Mouse (Mus musculus) midbrain, embryonic 15.5 days (tissue): ENCODE measurements around the gene Large1. TPM values are rescaled to one million over a fixed set of nuclear protein-coding genes. Genes with fewer than 3 reads are reported as not detected.
"Not testable (repeated sequence)": the region's sequence is repeated elsewhere in the genome, so short reads cannot be mapped to it uniquely, and the experiment has no call there.

Experiments used
- ATAC-seq: fragments of 200-750 bp; cut with Nextera tagmentation; replicated peaks from 2 replicates; pipeline ENCODE4 v1.8.0; 2017; ENCODE audit warnings: moderate TSS enrichment
- H3K27ac ChIP-seq: fragments of 300-500 bp; sonication (generic); 2 replicates; pipeline ENCODE4 v1.5.1; 2015; ENCODE audit warnings: mild to moderate bottlenecking, inconsistent platforms
- H3K27me3 ChIP-seq: fragments of 300-500 bp; sonication (generic); replicated peaks from 2 replicates; pipeline ENCODE4 v1.6.1; 2015; ENCODE audit warnings: inconsistent platforms
- H3K36me3 ChIP-seq: fragments of 300-500 bp; sonication (generic); replicated peaks from 2 replicates; pipeline ENCODE4 v1.6.1; 2015; ENCODE audit warnings: inconsistent platforms
- H3K4me1 ChIP-seq: fragments of 300-500 bp; sonication (generic); 2 replicates; pipeline ENCODE4 v1.6.1; 2015; ENCODE audit warnings: inconsistent platforms
- H3K4me2 ChIP-seq: fragments of 300-500 bp; sonication (generic); 2 replicates; pipeline ENCODE4 v1.6.1; 2015; ENCODE audit warnings: inconsistent platforms, mild to moderate bottlenecking, moderate library complexity
- H3K4me3 ChIP-seq: fragments of 300-500 bp; sonication (generic); 2 replicates; pipeline ENCODE4 v1.5.1; 2015; ENCODE audit warnings: mild to moderate bottlenecking, inconsistent platforms
- H3K9ac ChIP-seq: fragments of 300-500 bp; sonication (generic); 2 replicates; pipeline ENCODE4 v1.6.1; 2015; ENCODE audit warnings: mild to moderate bottlenecking, inconsistent platforms
- H3K9me3 ChIP-seq: fragments of 300-500 bp; sonication (generic); 2 replicates; pipeline ENCODE4 v1.6.1; 2016; ENCODE audit warnings: inconsistent platforms
- WGBS: fragments of 180-500 bp; shearing (Covaris S2); methylation state at CpG from one replicate; pipeline ENCODE4 v1.1.7; 2015; ENCODE audit warnings: mixed read lengths; 5-methylcytosine and 5-hydroxymethylcytosine counted together
- polyA plus RNA-seq: library from polyadenylated mRNA; unstranded; fragments of >200 nt; fragmentation: Nextera tagmentation; extraction: Ambion mirVana; gene quantifications from 2 replicates; pipeline ENCODE4 v1.2.1, GENCODE M21; 2015

Large1 gene
- polyA plus RNA-seq, 1 experiment from 2014 or later = 14.2 TPM

DNA sequence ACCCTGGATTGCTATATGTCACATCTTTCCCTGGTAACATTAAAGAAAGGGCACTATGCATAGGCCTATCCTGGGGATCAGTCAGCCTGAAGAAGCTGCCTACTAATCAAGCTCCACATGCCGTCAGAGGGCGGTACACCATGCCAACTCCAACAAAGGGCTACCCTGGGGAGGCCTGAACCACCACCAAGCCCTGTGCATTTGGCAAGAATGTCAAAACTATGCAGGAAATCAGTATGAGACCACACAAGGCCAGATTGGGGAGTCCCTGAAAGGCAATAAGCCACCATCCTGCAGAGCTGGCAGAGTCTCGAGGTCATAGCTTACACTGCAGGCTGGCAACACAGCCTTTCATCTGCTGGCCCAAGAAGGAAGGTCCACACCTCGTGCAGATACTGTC lies 28.7 kb downstream of the Large1 start:
- H3K9me3 ChIP-seq = no peaks in the 10 kb centered on the region
- 0 out of 2 replicates have a peak, but pooled peaks cover 4% of the 10 kb centered on the region for H3K4me1 ChIP-seq
- 72% methylated on average over 4 of the region's 4 CpGs for WGBS
- no peak overlapping the region for H3K27ac ChIP-seq
- H3K4me2 ChIP-seq = no peak overlapping the region
- H3K36me3 ChIP-seq = no peaks in the 10 kb centered on the region
- H3K27me3 ChIP-seq = no peaks in the 10 kb centered on the region
- no peak overlapping the region for H3K4me3 ChIP-seq
- H3K9ac ChIP-seq = no peak overlapping the region
- ATAC-seq = peak; percentile 38; the same call in 1 of the 2 replicates

DNA sequence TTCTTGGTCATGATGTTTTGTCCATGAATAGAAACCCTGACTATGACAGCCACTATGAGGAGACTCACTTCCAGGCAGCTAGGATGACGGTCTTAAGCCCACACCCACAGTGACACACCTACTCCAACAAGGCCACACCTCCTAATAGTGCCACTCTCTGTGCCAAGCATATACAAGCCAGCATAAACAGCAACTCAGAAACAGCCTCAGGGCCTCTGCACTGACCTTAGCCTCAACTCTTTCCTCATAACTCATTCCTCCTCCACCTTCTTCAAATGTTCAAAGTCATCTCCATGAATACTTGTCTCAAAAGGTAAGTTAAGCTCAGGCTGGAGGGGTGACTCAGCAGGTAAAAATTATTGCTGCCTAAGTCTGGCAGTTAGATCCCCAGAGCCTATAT lies 29.7 kb downstream of the Large1 start:
- H3K9me3 ChIP-seq = no peaks in the 10 kb centered on the region
- H3K9ac ChIP-seq = no peak overlapping the region
- H3K27me3 ChIP-seq = no peaks in the 10 kb centered on the region
- 0 out of 2 replicates have a peak, but pooled peaks cover 4% of the 10 kb centered on the region for H3K4me1 ChIP-seq
- ATAC-seq = no peak
- no peak overlapping the region for H3K4me3 ChIP-seq
- H3K4me2 ChIP-seq = no peak overlapping the region
- H3K27ac ChIP-seq = no peak overlapping the region
- H3K36me3 ChIP-seq = no peaks in the 10 kb centered on the region
- WGBS = 90% methylated on average over 1 of the region's 1 CpGs

DNA sequence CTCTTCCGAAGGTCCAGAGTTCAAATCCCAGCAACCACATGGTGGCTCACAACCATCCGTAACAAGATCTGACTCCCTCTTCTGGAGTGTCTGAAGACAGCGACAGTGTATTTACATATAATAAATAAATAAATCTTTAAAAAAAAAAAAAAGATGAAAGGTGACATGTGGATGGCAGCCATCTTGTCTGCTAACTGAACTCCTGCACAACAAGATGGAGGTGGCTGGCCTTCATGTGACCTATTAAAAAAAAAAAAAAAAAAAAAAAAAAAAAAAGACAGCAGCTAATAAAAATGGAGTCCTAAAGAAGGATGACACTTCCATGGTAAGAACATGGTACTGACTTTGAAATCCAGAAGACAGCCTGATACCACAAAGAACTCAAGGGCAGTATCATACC lies 33.8 kb downstream of the Large1 start:
- 0 out of 2 replicates have a peak, but pooled peaks have one; percentile 52 for ATAC-seq
- WGBS = 100% methylated on average over 1 of the region's 3 CpGs

DNA sequence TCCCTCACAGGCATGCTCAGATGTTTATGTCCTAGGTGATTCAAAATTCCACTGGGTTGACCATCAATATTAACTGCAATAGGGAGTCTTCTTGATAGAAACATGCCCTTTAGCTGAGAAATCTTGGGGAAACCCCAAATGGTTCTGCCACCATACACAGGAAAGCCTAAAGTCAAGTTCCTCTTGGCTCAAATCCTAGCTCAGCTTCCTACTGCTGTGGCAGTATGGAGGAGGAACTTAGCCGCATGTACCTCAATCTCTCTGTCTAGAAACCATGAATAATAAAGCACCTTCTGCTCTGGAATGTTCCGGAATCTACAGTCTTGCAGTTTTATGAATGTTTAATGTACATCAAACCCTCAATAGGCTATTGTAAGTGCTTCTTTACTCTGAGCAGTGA lies 39.4 kb downstream of the Large1 start:
- ATAC-seq = no peak
- Histone ChIP-seq H3K4me2 (no peak overlapping the region), H3K9me3 (no peaks in the 10 kb centered on the region), H3K4me3 (no peak overlapping the region), H3K36me3 (no peaks in the 10 kb centered on the region), H3K27me3 (no peaks in the 10 kb centered on the region), H3K27ac (no peak overlapping the region), H3K4me1 (no peaks in the 10 kb centered on the region), H3K9ac (no peak overlapping the region)
- 83% methylated on average over 2 of the region's 2 CpGs for WGBS

More for the DNA sequence above, 33.8 kb downstream of the Large1 start:
- not testable (repeated sequence) for H3K36me3 ChIP-seq, H3K4me1 ChIP-seq, H3K4me2 ChIP-seq, H3K27me3 ChIP-seq, H3K4me3 ChIP-seq, H3K27ac ChIP-seq, H3K9ac ChIP-seq, H3K9me3 ChIP-seq

DNA sequence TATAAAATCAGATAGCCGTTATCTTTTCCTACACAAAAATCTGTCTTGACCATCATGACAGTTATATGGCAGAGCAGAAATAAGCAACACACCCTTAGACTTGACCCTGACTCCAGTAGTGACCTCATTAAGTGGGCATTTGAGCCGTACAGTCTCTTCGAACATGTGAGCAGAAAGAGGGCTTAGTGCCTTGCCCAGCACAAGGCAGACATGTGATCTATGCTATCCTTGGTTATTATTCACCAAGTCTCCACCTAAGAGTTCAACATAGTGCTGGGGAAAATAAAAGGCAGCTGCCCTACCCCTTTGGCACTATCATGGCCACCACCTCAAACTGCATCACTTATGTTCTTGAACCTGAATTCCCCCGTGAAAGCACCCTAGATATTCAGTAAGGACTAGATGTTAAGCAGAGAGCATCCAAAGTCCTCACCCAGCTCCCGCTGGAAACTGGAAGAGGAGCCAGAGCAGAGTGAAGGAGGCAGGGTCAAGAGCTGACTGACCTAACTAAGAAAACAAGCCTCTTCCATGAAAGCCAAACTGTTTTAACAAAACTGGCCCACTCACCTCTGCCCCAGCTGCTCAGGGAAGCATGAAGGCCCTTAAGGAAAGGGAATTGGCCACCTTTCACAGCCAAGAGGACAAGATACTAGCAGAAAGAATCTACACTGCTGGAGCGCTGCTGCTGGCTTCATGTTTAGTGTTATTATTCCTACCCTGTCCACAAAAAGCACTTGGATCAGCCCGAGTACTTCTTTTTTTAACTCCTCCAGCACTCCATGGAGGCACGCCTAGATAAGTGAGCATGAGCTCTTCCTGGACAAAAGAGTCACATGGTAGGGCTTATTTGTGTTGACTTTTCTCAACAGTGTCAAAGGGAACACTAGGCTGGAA lies 40.4 kb downstream of the Large1 start:
- 77% methylated on average over 8 of the region's 8 CpGs for WGBS
- no peaks in the 10 kb centered on the region for H3K27me3 ChIP-seq
- H3K27ac ChIP-seq = no peak overlapping the region
- H3K9ac ChIP-seq = no peak overlapping the region
- no peaks in the 10 kb centered on the region for H3K4me1 ChIP-seq
- H3K4me2 ChIP-seq = no peak overlapping the region
- no peak overlapping the region for H3K4me3 ChIP-seq
- no peaks in the 10 kb centered on the region for H3K36me3 ChIP-seq
- no peak for ATAC-seq
- no peaks in the 10 kb centered on the region for H3K9me3 ChIP-seq

DNA sequence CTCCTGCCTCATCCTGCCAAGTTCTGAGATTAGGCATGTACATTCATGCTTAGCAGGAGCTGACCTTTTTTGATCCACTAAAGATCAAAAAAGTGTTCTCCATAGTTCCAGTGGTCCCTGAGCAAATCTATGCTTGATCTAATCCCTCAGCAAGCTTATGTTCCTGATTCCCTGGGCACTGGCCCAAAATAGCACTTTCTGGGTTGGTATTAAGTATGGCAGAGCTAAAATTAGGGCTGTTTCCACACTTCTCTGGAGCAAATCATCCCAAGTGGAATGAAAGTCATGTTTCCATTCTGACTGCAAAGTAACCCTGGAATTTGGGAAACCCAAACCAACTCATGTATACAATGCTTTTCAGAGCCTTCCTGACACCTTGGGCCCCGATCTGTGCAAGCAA lies 42.9 kb downstream of the Large1 start:
- WGBS = 100% methylated on average over 1 of the region's 1 CpGs
- ATAC-seq = no peak
- Histone ChIP-seq H3K4me1 (no peaks in the 10 kb centered on the region), H3K9me3 (no peaks in the 10 kb centered on the region), H3K27ac (no peak overlapping the region), H3K27me3 (no peaks in the 10 kb centered on the region), H3K36me3 (no peaks in the 10 kb centered on the region), H3K9ac (no peak overlapping the region), H3K4me2 (no peak overlapping the region), H3K4me3 (no peak overlapping the region)

DNA sequence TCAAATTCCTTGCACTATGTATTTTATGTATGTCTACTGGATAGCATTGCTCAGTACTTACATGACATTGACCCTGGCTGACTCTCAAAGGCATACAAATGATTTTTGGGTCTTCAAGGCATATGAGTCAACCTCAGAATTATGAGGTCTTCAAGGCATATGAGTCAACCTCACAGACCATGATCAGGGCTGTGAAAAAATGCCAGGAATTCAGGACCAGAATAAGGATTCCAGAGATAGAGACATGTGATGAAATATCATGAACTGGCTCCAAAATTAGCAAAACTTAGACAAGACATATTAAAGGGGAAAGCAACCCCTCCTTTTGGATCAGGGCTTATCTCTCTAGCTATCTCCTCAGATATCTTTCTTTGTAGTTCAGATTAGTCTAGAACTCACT lies 43.3 kb downstream of the Large1 start:
- Histone ChIP-seq H3K4me1 (no peaks in the 10 kb centered on the region), H3K4me2 (no peak overlapping the region), H3K9ac (no peak overlapping the region), H3K4me3 (no peak overlapping the region), H3K27me3 (no peaks in the 10 kb centered on the region), H3K36me3 (no peaks in the 10 kb centered on the region), H3K9me3 (no peaks in the 10 kb centered on the region), H3K27ac (no peak overlapping the region)
- no peak for ATAC-seq

DNA sequence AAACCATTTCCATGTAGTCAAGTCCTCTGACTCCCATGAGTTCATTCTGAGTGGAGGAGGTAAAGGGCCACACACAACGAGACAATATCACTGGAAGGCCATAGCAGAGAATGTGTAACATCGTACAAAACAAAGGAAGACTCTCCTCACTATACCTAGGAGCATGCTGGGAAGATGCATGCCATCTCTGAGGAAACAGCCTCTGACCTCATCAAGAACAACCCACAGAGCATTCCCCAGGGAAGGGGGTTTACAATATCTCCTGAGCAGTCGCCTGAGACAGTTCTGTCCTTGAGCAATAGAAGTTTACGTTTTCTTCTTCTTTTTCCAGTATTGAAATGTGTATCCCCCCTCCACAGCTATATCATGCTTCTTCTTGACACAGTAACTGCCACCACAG lies 49.4 kb downstream of the Large1 start:
- ATAC-seq = no peak
- WGBS = 77% methylated on average over 4 of the region's 4 CpGs
- Histone ChIP-seq H3K9me3 (no peaks in the 10 kb centered on the region), H3K9ac (no peak overlapping the region), H3K27me3 (no peaks in the 10 kb centered on the region), H3K4me3 (no peak overlapping the region), H3K27ac (no peak overlapping the region), H3K36me3 (no peaks in the 10 kb centered on the region), H3K4me2 (no peak overlapping the region), H3K4me1 (no peaks in the 10 kb centered on the region)

DNA sequence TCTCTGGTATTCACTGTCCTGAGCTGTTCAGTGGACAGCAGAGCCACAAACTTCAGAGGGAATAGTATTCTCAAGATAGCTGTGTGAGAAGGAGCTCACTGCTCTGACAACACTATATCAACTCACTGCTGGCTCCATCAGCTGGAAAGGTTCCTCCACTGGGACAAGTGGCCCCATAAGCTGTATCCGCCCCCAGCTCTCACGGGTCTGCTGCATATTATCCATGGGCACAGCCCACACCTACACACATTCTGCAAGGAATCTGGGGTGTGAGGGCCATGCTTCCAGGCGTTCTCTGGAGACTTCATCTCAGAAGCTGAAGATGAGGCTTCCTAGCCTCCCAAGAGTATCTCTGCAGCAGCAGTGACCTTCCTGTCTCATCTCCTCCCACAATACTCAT lies 50.4 kb downstream of the Large1 start:
- Histone ChIP-seq H3K9me3 (no peaks in the 10 kb centered on the region), H3K36me3 (no peaks in the 10 kb centered on the region), H3K4me3 (no peak overlapping the region), H3K4me1 (no peaks in the 10 kb centered on the region), H3K27me3 (no peaks in the 10 kb centered on the region), H3K9ac (no peak overlapping the region), H3K27ac (no peak overlapping the region), H3K4me2 (no peak overlapping the region)
- 80% methylated on average over 3 of the region's 3 CpGs for WGBS
- ATAC-seq = no peak

DNA sequence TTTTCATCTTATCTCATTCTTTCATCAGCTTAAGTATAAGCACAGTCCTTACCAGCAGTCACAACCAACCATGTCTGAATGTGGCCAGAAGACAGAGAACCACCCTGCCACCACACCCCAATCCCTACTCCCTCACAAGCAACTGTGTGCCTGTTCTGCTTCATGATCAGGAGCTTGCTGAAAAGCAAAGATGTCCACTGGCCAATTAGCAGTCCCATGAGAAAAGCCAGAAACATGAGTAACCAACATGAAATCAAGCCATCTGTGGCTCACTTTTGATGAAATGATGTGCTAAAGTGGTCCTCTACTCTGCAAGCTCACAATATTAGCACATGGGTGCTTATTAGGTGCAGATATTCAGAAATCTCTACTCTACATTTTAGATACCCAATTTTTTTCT lies 57.8 kb downstream of the Large1 start:
- no peaks in the 10 kb centered on the region for H3K4me1 ChIP-seq
- H3K9ac ChIP-seq = no peak overlapping the region
- no peak overlapping the region for H3K4me3 ChIP-seq
- H3K4me2 ChIP-seq = no peak overlapping the region
- no peaks in the 10 kb centered on the region for H3K27me3 ChIP-seq
- H3K9me3 ChIP-seq = no peaks in the 10 kb centered on the region
- no peaks in the 10 kb centered on the region for H3K36me3 ChIP-seq
- no peak overlapping the region for H3K27ac ChIP-seq
- no peak for ATAC-seq

DNA sequence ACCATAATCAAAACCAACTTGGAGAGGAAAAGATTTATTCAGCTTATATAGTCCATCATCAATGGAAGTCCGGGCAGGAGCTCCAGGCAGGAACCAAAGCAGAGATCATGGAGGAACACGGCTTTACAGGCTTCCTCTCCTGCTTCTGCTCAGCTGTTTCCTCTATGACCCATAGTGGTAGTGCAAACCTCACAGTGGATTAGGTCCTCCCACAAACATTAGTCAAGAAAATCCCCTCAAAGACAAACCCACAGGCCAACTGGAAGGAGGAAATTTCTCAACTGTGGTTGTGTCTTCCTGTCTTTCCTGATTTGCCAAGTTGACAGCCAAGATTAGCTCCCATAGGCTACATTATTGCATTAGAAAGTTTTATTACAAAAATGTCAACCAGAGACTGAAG lies 59.7 kb downstream of the Large1 start:
- WGBS = 96% methylated on average over 2 of the region's 2 CpGs
- H3K36me3 ChIP-seq = no peaks in the 10 kb centered on the region
- no peak overlapping the region for H3K4me3 ChIP-seq
- no peak overlapping the region for H3K27ac ChIP-seq
- H3K9ac ChIP-seq = no peak overlapping the region
- H3K4me2 ChIP-seq = no peak overlapping the region
- H3K4me1 ChIP-seq = no peaks in the 10 kb centered on the region
- ATAC-seq = no peak
- H3K9me3 ChIP-seq = no peaks in the 10 kb centered on the region
- no peaks in the 10 kb centered on the region for H3K27me3 ChIP-seq

DNA sequence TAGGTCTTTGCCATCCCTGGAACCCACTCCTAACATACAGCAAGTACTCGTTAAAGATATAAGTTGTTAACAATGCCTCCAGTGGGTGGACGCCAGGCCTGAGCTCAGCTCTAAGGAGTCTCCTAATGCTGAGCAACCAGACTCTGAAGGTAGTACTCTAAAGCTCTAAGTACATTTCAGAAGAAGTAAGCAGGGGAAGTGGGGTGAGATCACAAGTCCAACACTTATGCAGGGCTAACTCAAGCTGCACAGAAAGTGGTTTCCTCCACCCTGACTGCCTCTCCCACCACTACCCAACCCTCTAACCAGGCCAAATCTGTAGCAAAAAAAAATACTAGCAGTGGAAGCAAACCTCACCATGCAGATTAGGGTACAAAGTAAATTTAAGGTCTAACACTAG lies 61.7 kb downstream of the Large1 start:
- Histone ChIP-seq H3K4me2 (no peak overlapping the region), H3K9ac (no peak overlapping the region), H3K36me3 (no peaks in the 10 kb centered on the region), H3K4me1 (no peaks in the 10 kb centered on the region), H3K4me3 (no peak overlapping the region), H3K27me3 (no peaks in the 10 kb centered on the region), H3K9me3 (no peaks in the 10 kb centered on the region), H3K27ac (no peak overlapping the region)
- 92% methylated on average over 2 of the region's 2 CpGs for WGBS
- ATAC-seq = no peak

DNA sequence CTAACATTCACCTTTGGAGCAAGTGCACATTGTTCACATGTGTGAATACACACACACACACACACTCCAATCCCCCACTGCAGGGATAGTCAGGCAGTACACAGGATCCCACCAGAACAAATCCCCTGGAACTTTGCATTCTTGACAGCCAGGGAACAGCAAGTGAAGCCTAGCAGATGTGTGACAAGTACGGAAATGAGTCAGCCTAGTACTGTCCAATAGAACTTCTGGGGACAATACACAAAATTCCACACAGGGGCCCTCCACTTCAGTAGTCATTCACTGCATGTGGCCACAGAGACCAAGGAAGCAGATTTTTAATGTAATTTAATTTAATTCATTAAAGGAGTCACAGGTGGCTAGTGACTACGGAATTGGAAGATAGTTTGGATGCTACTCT lies 62.7 kb downstream of the Large1 start:
- no peak for ATAC-seq
- H3K4me3 ChIP-seq = no peak overlapping the region
- H3K9me3 ChIP-seq = no peaks in the 10 kb centered on the region
- no peak overlapping the region for H3K9ac ChIP-seq
- H3K4me2 ChIP-seq = no peak overlapping the region
- no peaks in the 10 kb centered on the region for H3K36me3 ChIP-seq
- no peaks in the 10 kb centered on the region for H3K27me3 ChIP-seq
- no peak overlapping the region for H3K27ac ChIP-seq
- no peaks in the 10 kb centered on the region for H3K4me1 ChIP-seq
- 83% methylated on average over 2 of the region's 2 CpGs for WGBS
